ENCODE assay signal across 22 mouse cellular contexts in the genomic region with DNA sequence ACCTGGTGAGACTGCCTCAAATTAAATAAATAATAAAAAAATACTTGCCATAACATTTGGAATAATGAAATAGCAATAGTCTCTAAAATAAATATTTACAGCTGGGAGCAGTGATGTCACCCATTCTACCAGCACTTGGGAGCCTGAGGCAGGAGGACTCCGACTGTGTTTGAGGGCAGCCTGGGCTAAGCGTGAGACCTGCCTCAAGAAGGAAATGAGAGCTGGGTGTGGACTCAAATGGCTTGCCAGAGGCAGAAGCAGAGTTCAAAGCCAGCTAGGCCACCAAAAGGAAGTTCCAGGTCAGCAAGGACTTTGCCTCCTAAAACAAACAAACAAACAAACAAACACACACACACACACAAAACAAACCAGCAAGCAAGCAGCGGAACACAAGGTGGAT. TPM values are rescaled to one million over a fixed set of nuclear protein-coding genes. Genes with fewer than 3 reads are reported as not detected.
DNase-seq lines count a peak whose midpoint lies in the region; ATAC-seq and TF ChIP-seq lines count a peak whose summit lies in the region.
"Had no signal": no experiment of that assay in that cellular context is flagged by ENCODE, and none has a peak within 500 bp of the region (broad histone marks: within the 10 kb centered on the region; RNA-seq: fewer than 3 reads in every experiment).

No protein-coding gene starts in this region.

- no peak overlapping the region for H3K4me2 ChIP-seq in midbrain, embryonic 11.5 days
- H3K4me2 ChIP-seq in midbrain, postnatal 0 days (ENCODE audit: low read depth, low read length, poor library complexity, severe bottlenecking) = no peak overlapping the region

- no peak overlapping the region for H3K27ac ChIP-seq in midbrain, embryonic 11.5 days (ENCODE audit: low read depth, low read length)
- no peak overlapping the region for H3K27ac ChIP-seq in midbrain, postnatal 0 days (ENCODE audit: low read depth, low read length)
- peak overlapping the region; percentile 80 for H3K27ac ChIP-seq in ES-Bruce4 (ENCODE audit: insufficient read depth, low read length)
- H3K27ac ChIP-seq in ES-E14 (ENCODE audit: insufficient read depth, low read depth, low read length, poor library complexity, severe bottlenecking) = peak overlapping the region; percentile 68; the same call in 1 of the 2 replicates

- peak; percentile 81 for TF ChIP-seq EP300 in ES-Bruce4 (IDR thresholded peaks at IDR 0.05; ENCODE audit: insufficient read depth, low read depth, low read length)

- WGBS in midbrain, embryonic 11.5 days = 93% methylated on average over 3 of the region's 3 CpGs
- 91% methylated on average over 3 of the region's 3 CpGs for WGBS in midbrain, postnatal 0 days

- peak; percentile 75 for DNase-seq in midbrain, embryonic 11.5 days (ENCODE audit: low spot score, missing footprints)
- DNase-seq in midbrain, postnatal 0 days (ENCODE audit: low spot score) = no peak
- no peak for DNase-seq in ES-E14 (ENCODE audit: low read depth, low spot score)
- DNase-seq in right cerebral cortex, postnatal 36 days (ENCODE audit: low spot score in 2 of 2) = no peak
- no peak for DNase-seq in spleen, postnatal 4 days (ENCODE audit: low spot score in 2 of 2)
- DNase-seq: adrenal gland, adult 2 months; adrenal gland, adult 8-10 months; adrenal gland, postnatal 10 days; adrenal gland, postnatal 14 days; adrenal gland, postnatal 25 days; adrenal gland, postnatal 36 days; B cell, adult 2 months; cerebellum, adult 11 months; cerebellum, adult 11-12 months; cerebellum, adult 18-20 months; cerebellum, adult 2 months; cerebellum, adult 8-10 months had no signal

- H3K27me3 ChIP-seq in midbrain, embryonic 11.5 days (ENCODE audit: control insufficient read depth, insufficient read depth, low read length) = no peaks in the 10 kb centered on the region
- no peaks in the 10 kb centered on the region for H3K27me3 ChIP-seq in midbrain, postnatal 0 days (ENCODE audit: insufficient read depth, low read length)
- no peaks in the 10 kb centered on the region for H3K27me3 ChIP-seq in ES-Bruce4 (ENCODE audit: control insufficient read depth, insufficient read depth, low read length, poor library complexity, severe bottlenecking)
- H3K27me3 ChIP-seq: CH12.LX, Patski had no signal

- TF ChIP-seq CTCF in midbrain, postnatal 0 days (IDR thresholded peaks at IDR 0.05) = no peak
- TF ChIP-seq CTCF in ES-Bruce4 (IDR thresholded peaks at IDR 0.05; ENCODE audit: low read depth, low read length) = no peak

- ATAC-seq in midbrain, embryonic 11.5 days (ENCODE audit: low FRiP score) = no peak
- no peak for ATAC-seq in midbrain, postnatal 0 days (ENCODE audit: low FRiP score)
- ATAC-seq: activated CD4-positive, CD25-positive, alpha-beta regulatory T cell, adult 4 months; CD4-positive, CD25-positive, alpha-beta regulatory T cell, adult 4 months; Patski had no signal

- H3K9me3 ChIP-seq in midbrain, embryonic 11.5 days (ENCODE audit: control insufficient read depth, low read length) = no peaks in the 10 kb centered on the region
- H3K9me3 ChIP-seq in midbrain, postnatal 0 days (ENCODE audit: low read length) = no peaks in the 10 kb centered on the region
- peaks cover 12% of the 10 kb centered on the region for H3K9me3 ChIP-seq in ES-Bruce4 (replicated peaks; ENCODE audit: control insufficient read depth, insufficient read depth, low read length, poor library complexity, severe bottlenecking)
- H3K9me3 ChIP-seq in ES-E14 (ENCODE audit: control insufficient read depth, insufficient read depth, low read depth, low read length) = no peaks in the 10 kb centered on the region

- no peak overlapping the region for H3K9ac ChIP-seq in midbrain, embryonic 11.5 days (ENCODE audit: low read length)
- no peak overlapping the region for H3K9ac ChIP-seq in midbrain, postnatal 0 days (replicated peaks; ENCODE audit: low read length, poor library complexity, severe bottlenecking)
- H3K9ac ChIP-seq in ES-Bruce4 (ENCODE audit: low read depth, poor library complexity, severe bottlenecking) (no peak overlapping the region), ES-E14 (ENCODE audit: insufficient read depth, low read depth, low read length, poor library complexity, severe bottlenecking) (no peak overlapping the region)

- no peaks in the 10 kb centered on the region for H3K4me1 ChIP-seq in midbrain, embryonic 11.5 days (ENCODE audit: control insufficient read depth, insufficient read depth, low read length)
- H3K4me1 ChIP-seq in midbrain, postnatal 0 days (ENCODE audit: insufficient read depth, low read length) = peaks cover 3% of the 10 kb centered on the region; the same call in 1 of the 2 replicates
- H3K4me1 ChIP-seq in ES-Bruce4 (ENCODE audit: control insufficient read depth, insufficient read depth, low read length) (no peaks in the 10 kb centered on the region), ES-E14 (ENCODE audit: control insufficient read depth in 2 of 2, insufficient read depth in 2 of 2, low read length in 2 of 2, poor library complexity in 1 of 2) (peaks cover 4 to 16% of the 10 kb centered on the region in 2 experiments; a peak in 2 of 4 replicates)

- in situ Hi-C loops in ES-E14 (cut with MboI; ENCODE audit: low sequenced_read_pairs in 2 of 2, unreplicated experiment in 2 of 2) = no loop called here

- TF ChIP-seq POLR2A in ES-Bruce4 (IDR thresholded peaks at IDR 0.05; ENCODE audit: insufficient read depth, low read length) = no peak

- peaks cover 6% of the 10 kb centered on the region; the same call in 1 of the 2 replicates for H3K36me3 ChIP-seq in midbrain, embryonic 11.5 days (ENCODE audit: control insufficient read depth, insufficient read depth, low read length)
- peaks cover 3% of the 10 kb centered on the region; the same call in 1 of the 2 replicates for H3K36me3 ChIP-seq in midbrain, postnatal 0 days (ENCODE audit: insufficient read depth, low read length)
- H3K36me3 ChIP-seq in ES-Bruce4 (ENCODE audit: control insufficient read depth, insufficient read depth, low read length, poor library complexity, severe bottlenecking) = peaks cover 14% of the 10 kb centered on the region
- peaks cover 13% of the 10 kb centered on the region for H3K36me3 ChIP-seq in ES-E14 (ENCODE audit: control insufficient read depth, insufficient read depth, low read length, poor library complexity, severe bottlenecking)

- no peak overlapping the region for H3K4me3 ChIP-seq in midbrain, embryonic 11.5 days (ENCODE audit: low read depth, low read length)
- no peak overlapping the region for H3K4me3 ChIP-seq in midbrain, postnatal 0 days (ENCODE audit: low read depth, low read length)
- H3K4me3 ChIP-seq in ES-Bruce4 (ENCODE audit: low read depth, low read length) = no peak overlapping the region
- no peak overlapping the region for H3K4me3 ChIP-seq in ES-E14 (ENCODE audit: insufficient read depth in 1 of 2, low read depth in 1 of 2, low read length in 2 of 2, poor library complexity in 1 of 2, severe bottlenecking in 1 of 2)

TF ChIP-seq in ES-E14, 5 proteins besides CTCF, POLR2A, EP300 and RAD21:
- TF ChIP-seq HCFC1 (IDR thresholded peaks at IDR 0.05; ENCODE audit: borderline replicate concordance, insufficient read depth, low read length) (no peak), ZNF384 (IDR thresholded peaks at IDR 0.05; ENCODE audit: low read depth, low read length) (no peak), CHD2 (IDR thresholded peaks at IDR 0.05; ENCODE audit: low read depth, low read length) (no peak), MAFK (IDR thresholded peaks at IDR 0.05; ENCODE audit: insufficient read depth, low read depth, low read length) (no peak), ZC3H11A (IDR thresholded peaks at IDR 0.05; ENCODE audit: borderline replicate concordance, low read depth, low read length) (no peak)

RNA-seq across cellular contexts. Expression of a gene that starts 17.6 kb away (rescaled TPM):
- polyA plus RNA-seq in midbrain, embryonic 11.5 days (2014; fragmentation: Nextera tagmentation; extraction: Ambion mirVana) = 26.1 and 28.8 TPM in 2 replicates
- total RNA-seq in midbrain, postnatal 0 days (2014; rRNA removed) = 8.1 and 19.7 TPM in 2 replicates
- 8.0 and 13.0 TPM in 2 replicates for polyA plus RNA-seq in midbrain, postnatal 0 days (2015; fragmentation: Nextera tagmentation; extraction: Ambion mirVana)
- polyA plus RNA-seq in ES-Bruce4 (2011; ENCODE audit: insufficient read depth, insufficient read length, low read depth, missing spikeins) = 95.7 and 98.7 TPM in 2 replicates
- total RNA-seq in ES-E14 (2012; rRNA removed) = 62.0 and 74.2 TPM in 2 replicates

RNA-seq across cellular contexts. Expression of a gene that starts 45.3 kb away (rescaled TPM):
- polyA plus RNA-seq in midbrain, embryonic 11.5 days (2014; fragmentation: Nextera tagmentation; extraction: Ambion mirVana) = 23.9 and 26.6 TPM in 2 replicates
- total RNA-seq in midbrain, postnatal 0 days (2014; rRNA removed) = 7.5 and 12.2 TPM in 2 replicates
- polyA plus RNA-seq in midbrain, postnatal 0 days (2015; fragmentation: Nextera tagmentation; extraction: Ambion mirVana) = 10.0 and 10.6 TPM in 2 replicates
- 13.6 and 15.9 TPM in 2 replicates for polyA plus RNA-seq in ES-Bruce4 (2011; ENCODE audit: insufficient read depth, insufficient read length, low read depth, missing spikeins)
- 7.9 and 8.0 TPM in 2 replicates for total RNA-seq in ES-E14 (2012; rRNA removed)

RNA-seq across cellular contexts. Expression of a gene that starts 45.3 kb away (rescaled TPM):
- 102 and 109 TPM in 2 replicates for polyA plus RNA-seq in midbrain, embryonic 11.5 days (2014; fragmentation: Nextera tagmentation; extraction: Ambion mirVana)
- 89.2 and 93.9 TPM in 2 replicates for total RNA-seq in midbrain, postnatal 0 days (2014; rRNA removed)
- 51.4 and 53.6 TPM in 2 replicates for polyA plus RNA-seq in midbrain, postnatal 0 days (2015; fragmentation: Nextera tagmentation; extraction: Ambion mirVana)
- 60.6 and 82.2 TPM in 2 replicates for polyA plus RNA-seq in ES-Bruce4 (2011; ENCODE audit: insufficient read depth, insufficient read length, low read depth, missing spikeins)
- 75.7 and 76.8 TPM in 2 replicates for total RNA-seq in ES-E14 (2012; rRNA removed)

Comparison
In these comparisons a context has a peak if more than half of its experiments do, and no peak if none do; other contexts are left out.
1. H3K27ac ChIP-seq: peak in ES-Bruce4 (single experiment) and ES-E14 (single experiment); none in midbrain, embryonic 11.5 days (single experiment) and midbrain, postnatal 0 days (single experiment).